Mouse (Mus musculus) splenic B cell, adult 2 months (primary cell): ENCODE data around the gene Bend6.
"Not testable (repeated sequence)": the region's sequence is repeated elsewhere in the genome, so short reads cannot be mapped to it uniquely, and the experiment has no call there.

Source experiments
- DNase-seq: peaks from one replicate; pipeline ENCODE4 v3.0.0-alpha.2; 2011; ENCODE audit warnings: low read depth, low spot score
- H3K27me3 ChIP-seq: 2 replicates; pipeline ENCODE4 v1.6.1; 2012; ENCODE audit warnings: mild to moderate bottlenecking, low read length, moderate library complexity, mixed read lengths; ENCODE audit not compliant: control insufficient read depth, poor library complexity, insufficient read depth, severe bottlenecking
- H3K36me3 ChIP-seq: 2 replicates; pipeline ENCODE4 v1.6.1; 2012; ENCODE audit warnings: mild to moderate bottlenecking, low read length, moderate library complexity, mixed read lengths; ENCODE audit not compliant: control insufficient read depth, poor library complexity, insufficient read depth, severe bottlenecking

Gene Bend6

GRCm38 (mm10) chr1:33892784-33893183 lies 14.8 kb downstream of the Bend6 start:
- Histone ChIP-seq H3K27me3 (no peaks in the 10 kb centered on the region), H3K36me3 (no peaks in the 10 kb centered on the region)
- peak; percentile 57 for DNase-seq

- H3K36me3 ChIP-seq = no peaks in the 10 kb centered on the region
- DNase-seq = peak; percentile 75
- H3K27me3 ChIP-seq = no peaks in the 10 kb centered on the region
Observed at GRCm38 (mm10) chr1:33883102-33883839, 24.3 kb downstream of the Bend6 start.

GRCm38 (mm10) chr1:33878170-33878569 lies 29.4 kb downstream of the Bend6 start:
- Histone ChIP-seq H3K36me3 (no peaks in the 10 kb centered on the region), H3K27me3 (no peaks in the 10 kb centered on the region)
- no peak for DNase-seq

- H3K27me3 ChIP-seq = no peaks in the 10 kb centered on the region
- no peaks in the 10 kb centered on the region for H3K36me3 ChIP-seq
- DNase-seq = peak; percentile 3
Observed at GRCm38 (mm10) chr1:33876416-33876815, 31.2 kb downstream of the Bend6 start.

GRCm38 (mm10) chr1:33875691-33876090 lies 31.9 kb downstream of the Bend6 start:
- DNase-seq = peak; percentile 22
- Histone ChIP-seq H3K36me3 (no peaks in the 10 kb centered on the region), H3K27me3 (no peaks in the 10 kb centered on the region)

- DNase-seq = no peak
- no peaks in the 10 kb centered on the region for H3K36me3 ChIP-seq
- H3K27me3 ChIP-seq = no peaks in the 10 kb centered on the region
Observed at GRCm38 (mm10) chr1:33873561-33873960, 34.1 kb downstream of the Bend6 start.

GRCm38 (mm10) chr1:33869437-33869836 lies 38.2 kb downstream of the Bend6 start:
- Histone ChIP-seq H3K27me3 (no peaks in the 10 kb centered on the region), H3K36me3 (no peaks in the 10 kb centered on the region)
- DNase-seq = no peak

- H3K27me3 ChIP-seq = no peaks in the 10 kb centered on the region
Observed at GRCm38 (mm10) chr1:33869031-33869430, 38.6 kb downstream of the Bend6 start.

GRCm38 (mm10) chr1:33846807-33847206 lies 60.8 kb downstream of the Bend6 start:
- Histone ChIP-seq H3K27me3 (no peaks in the 10 kb centered on the region), H3K36me3 (no peaks in the 10 kb centered on the region)
- DNase-seq = no peak

More at GRCm38 (mm10) chr1:33869031-33869430, 38.6 kb downstream of the Bend6 start:
- no peaks in the 10 kb centered on the region for H3K36me3 ChIP-seq
- DNase-seq = no peak

- H3K36me3 ChIP-seq = no peaks in the 10 kb centered on the region
- no peaks in the 10 kb centered on the region for H3K27me3 ChIP-seq
- DNase-seq = no peak
Observed at GRCm38 (mm10) chr1:33843823-33844222, 63.8 kb downstream of the Bend6 start.

- not testable (repeated sequence) for H3K36me3 ChIP-seq, DNase-seq, H3K27me3 ChIP-seq
Observed at GRCm38 (mm10) chr1:33838952-33839351, 68.7 kb downstream of the Bend6 start.

- no peak for DNase-seq
- H3K36me3 ChIP-seq = no peaks in the 10 kb centered on the region
- no peaks in the 10 kb centered on the region for H3K27me3 ChIP-seq
Observed at GRCm38 (mm10) chr1:33830586-33830985, 77.0 kb downstream of the Bend6 start.

- no peak for DNase-seq
- Histone ChIP-seq H3K27me3 (no peaks in the 10 kb centered on the region), H3K36me3 (no peaks in the 10 kb centered on the region)
Observed at GRCm38 (mm10) chr1:33817931-33818330, 89.7 kb downstream of the Bend6 start.

- Histone ChIP-seq H3K36me3 (no peaks in the 10 kb centered on the region), H3K27me3 (no peaks in the 10 kb centered on the region)
- peak; percentile 88 for DNase-seq
Observed at GRCm38 (mm10) chr1:33813868-33814794, 93.5 kb downstream of the Bend6 start, which contains the start of gene Zfp451. TSS of gene Zfp451 (minus strand) at chr1:33814595.

- no peaks in the 10 kb centered on the region for H3K36me3 ChIP-seq
- no peaks in the 10 kb centered on the region for H3K27me3 ChIP-seq
- DNase-seq = peak; percentile 10
Observed at GRCm38 (mm10) chr1:33813495-33813867, 94.1 kb downstream of the Bend6 start.
